Mouse (Mus musculus): ENCODE measurements at regions not wholly inside any gene's neighbourhood (a gene's known extent, or its start where the extent isn't known, plus 50 kb on each side); places are given as distances from the start of the nearest gene placed in this dataset.
"Not testable (repeated sequence)": the region's sequence is repeated elsewhere in the genome, so short reads cannot be mapped to it uniquely, and the experiment has no call there.

- DNase-seq (ENCODE audit: low spot score) = no peak
These were observed 186.3 kb downstream of the 1810013L24Rik start for GRCm38 (mm10) chr16:9016040-9016761.

- no peak for DNase-seq (ENCODE audit: low spot score)
These were observed 186.8 kb downstream of the 1810013L24Rik start for GRCm38 (mm10) chr16:9016762-9017086.

GRCm38 (mm10) chr16:9030717-9031116, 200.8 kb downstream of the 1810013L24Rik start:
- no peak for DNase-seq (ENCODE audit: low spot score)

- no peak for DNase-seq (ENCODE audit: low spot score)
These were observed 213.4 kb downstream of the 1810013L24Rik start for GRCm38 (mm10) chr16:9043271-9043670.

- no peak for DNase-seq (ENCODE audit: low spot score)
These were observed 217.0 kb downstream of the 1810013L24Rik start for GRCm38 (mm10) chr16:9046864-9047263.

- DNase-seq (ENCODE audit: low spot score) = no peak
These were observed 224.5 kb downstream of the 1810013L24Rik start for GRCm38 (mm10) chr16:9054415-9054814.

- DNase-seq (ENCODE audit: low spot score) = no peak
These were observed 226.5 kb downstream of the 1810013L24Rik start for GRCm38 (mm10) chr16:9056430-9056829.

- no peak for DNase-seq (ENCODE audit: low spot score)
These were observed 241.6 kb downstream of the 1810013L24Rik start for GRCm38 (mm10) chr16:9071526-9071925.

GRCm38 (mm10) chr16:9071956-9072355, 242.1 kb downstream of the 1810013L24Rik start:
- not testable (repeated sequence) for DNase-seq (ENCODE audit: low spot score)

GRCm38 (mm10) chr16:9074295-9074694, 244.4 kb downstream of the 1810013L24Rik start:
- DNase-seq (ENCODE audit: low spot score) = no peak

GRCm38 (mm10) chr16:9077451-9077850, 247.6 kb downstream of the 1810013L24Rik start:
- no peak for DNase-seq (ENCODE audit: low spot score)

GRCm38 (mm10) chr16:9078405-9078942, 248.6 kb downstream of the 1810013L24Rik start:
- no peak for DNase-seq (ENCODE audit: low spot score)

- DNase-seq (ENCODE audit: low spot score) = no peak
These were observed 253.1 kb downstream of the 1810013L24Rik start for GRCm38 (mm10) chr16:9083040-9083439.

- no peak for DNase-seq (ENCODE audit: low spot score)
These were observed 253.8 kb downstream of the 1810013L24Rik start for GRCm38 (mm10) chr16:9083740-9084139.

- DNase-seq (ENCODE audit: low spot score) = no peak
These were observed 254.7 kb downstream of the 1810013L24Rik start for GRCm38 (mm10) chr16:9084581-9084980.

GRCm38 (mm10) chr16:9085133-9085532, 255.2 kb downstream of the 1810013L24Rik start:
- no peak for DNase-seq (ENCODE audit: low spot score)

- DNase-seq (ENCODE audit: low spot score) = no peak
These were observed 256.1 kb downstream of the 1810013L24Rik start for GRCm38 (mm10) chr16:9085977-9086376.

- no peak for DNase-seq (ENCODE audit: low spot score)
These were observed 261.9 kb downstream of the 1810013L24Rik start for GRCm38 (mm10) chr16:9091790-9092189.

- no peak for DNase-seq (ENCODE audit: low spot score)
These were observed 262.4 kb downstream of the 1810013L24Rik start for GRCm38 (mm10) chr16:9092191-9092848.

GRCm38 (mm10) chr16:9093593-9093992, 263.7 kb downstream of the 1810013L24Rik start:
- DNase-seq (ENCODE audit: low spot score) = no peak

- no peak for DNase-seq (ENCODE audit: low spot score)
These were observed 264.3 kb downstream of the 1810013L24Rik start for GRCm38 (mm10) chr16:9094201-9094600.

- DNase-seq (ENCODE audit: low spot score) = no peak
These were observed 276.3 kb downstream of the 1810013L24Rik start for GRCm38 (mm10) chr16:9106211-9106610.

GRCm38 (mm10) chr16:9106676-9107075, 276.8 kb downstream of the 1810013L24Rik start:
- DNase-seq (ENCODE audit: low spot score) = not testable (repeated sequence)
